Mouse (Mus musculus) T-helper 1 cell (primary cell): ENCODE measurements at regions not wholly inside any gene's neighbourhood (a gene's known extent, or its start where the extent isn't known, plus 50 kb on each side); places are given as distances from the start of the nearest gene placed in this dataset.
"Not testable (repeated sequence)": the region's sequence is repeated elsewhere in the genome, so short reads cannot be mapped to it uniquely, and the experiment has no call there.

Experiments
- in situ Hi-C: fragments of 300-600 bp; cut with MboI, MseI; formaldehyde crosslinking; loops from one replicate; pipeline ENCODE4 v1.15.1; 2025; ENCODE audit warnings: high pct_unique_total_duplicates

- in situ Hi-C loops = no loop called here
Measured at GRCm38 (mm10) chr3:58211016-58211415, 203.5 kb upstream of the Tsc22d2 start.

GRCm38 (mm10) chr3:58224696-58225095, 189.8 kb upstream of the Tsc22d2 start:
- in situ Hi-C loops = no loop called here

- in situ Hi-C loops = no loop called here
Measured at GRCm38 (mm10) chr3:58226447-58227321, 187.8 kb upstream of the Tsc22d2 start.

GRCm38 (mm10) chr3:58227322-58227627, 187.2 kb upstream of the Tsc22d2 start:
- in situ Hi-C loops = no loop called here

GRCm38 (mm10) chr3:58228189-58228588, 186.3 kb upstream of the Tsc22d2 start:
- in situ Hi-C loops = no loop called here

GRCm38 (mm10) chr3:58231746-58232145, 182.8 kb upstream of the Tsc22d2 start:
- in situ Hi-C loops = no loop called here

GRCm38 (mm10) chr3:58233296-58233695, 181.2 kb upstream of the Tsc22d2 start:
- in situ Hi-C loops = no loop called here

GRCm38 (mm10) chr3:58234846-58235630, 179.5 kb upstream of the Tsc22d2 start:
- in situ Hi-C loops = no loop called here

- in situ Hi-C loops = no loop called here
Measured at GRCm38 (mm10) chr3:58238111-58238510, 176.4 kb upstream of the Tsc22d2 start.

GRCm38 (mm10) chr3:58240775-58241174, 173.7 kb upstream of the Tsc22d2 start:
- in situ Hi-C loops = no loop called here

- in situ Hi-C loops = no loop called here
Measured at GRCm38 (mm10) chr3:58245361-58245760, 169.2 kb upstream of the Tsc22d2 start.

GRCm38 (mm10) chr3:58247989-58248388, 166.5 kb upstream of the Tsc22d2 start:
- in situ Hi-C loops = no loop called here

GRCm38 (mm10) chr3:58253942-58254341, 160.6 kb upstream of the Tsc22d2 start:
- in situ Hi-C loops = no loop called here

- in situ Hi-C loops = no loop called here
Measured at GRCm38 (mm10) chr3:58267606-58268325, 146.7 kb upstream of the Tsc22d2 start.

- in situ Hi-C loops = not testable (repeated sequence)
Measured at GRCm38 (mm10) chr3:58271441-58271840, 143.1 kb upstream of the Tsc22d2 start.

GRCm38 (mm10) chr3:58281291-58281690, 133.2 kb upstream of the Tsc22d2 start:
- in situ Hi-C loops = no loop called here

- in situ Hi-C loops = not testable (repeated sequence)
Measured at GRCm38 (mm10) chr3:58284371-58284770, 130.1 kb upstream of the Tsc22d2 start.

GRCm38 (mm10) chr3:58295810-58296209, 118.7 kb upstream of the Tsc22d2 start:
- in situ Hi-C loops = no loop called here

GRCm38 (mm10) chr3:58300213-58300612, 114.3 kb upstream of the Tsc22d2 start:
- in situ Hi-C loops = no loop called here

- in situ Hi-C loops = no loop called here
Measured at GRCm38 (mm10) chr3:58300801-58301485, 113.6 kb upstream of the Tsc22d2 start.

- in situ Hi-C loops = no loop called here
Measured at GRCm38 (mm10) chr3:58302322-58302721, 112.2 kb upstream of the Tsc22d2 start.

- in situ Hi-C loops = no loop called here
Measured at GRCm38 (mm10) chr3:58303746-58304145, 110.8 kb upstream of the Tsc22d2 start.
